11 mouse cellular contexts compared by ENCODE assay signal in genomic region chr5:139202127-139202526, GRCm38 (mm10). TPM values are rescaled to one million over a fixed set of nuclear protein-coding genes. Genes with fewer than 3 reads are reported as not detected.
DNase-seq lines count a peak whose midpoint lies in the region; ATAC-seq and TF ChIP-seq lines count a peak whose summit lies in the region.
"Had no signal": no experiment of that assay in that cellular context is flagged by ENCODE, and none has a peak within 500 bp of the region (broad histone marks: within the 10 kb centered on the region; RNA-seq: fewer than 3 reads in every experiment).

No protein-coding gene starts in this region.

- H3K79me2 ChIP-seq in heart, adult 2 months (replicated peaks; ENCODE audit: control insufficient read depth, insufficient read depth, low read length) = peaks cover 7% of the 10 kb centered on the region

- no peaks in the 10 kb centered on the region for H3K36me3 ChIP-seq in heart, embryonic 16.5 days (ENCODE audit: control insufficient read depth, insufficient read depth)
- no peaks in the 10 kb centered on the region for H3K36me3 ChIP-seq in heart, adult 2 months (ENCODE audit: control insufficient read depth, insufficient read depth, low read length)
- no peaks in the 10 kb centered on the region for H3K36me3 ChIP-seq in hindbrain, embryonic 15.5 days
- H3K36me3 ChIP-seq in midbrain, embryonic 14.5 days (ENCODE audit: control insufficient read depth, insufficient read depth, low read length) = 0 out of 2 replicates have a peak, but pooled peaks cover 3% of the 10 kb centered on the region

- no peak for TF ChIP-seq EP300 in heart, adult 2 months (IDR thresholded peaks at IDR 0.05; ENCODE audit: insufficient read depth, low read depth, low read length)

- H3K4me1 ChIP-seq in heart, embryonic 16.5 days (ENCODE audit: control insufficient read depth, insufficient read depth, low read length) = peaks cover 15% of the 10 kb centered on the region
- H3K4me1 ChIP-seq in heart, adult 2 months (ENCODE audit: control insufficient read depth, insufficient read depth, low read length) = peaks cover 11% of the 10 kb centered on the region
- peaks cover 38% of the 10 kb centered on the region for H3K4me1 ChIP-seq in hindbrain, embryonic 15.5 days (replicated peaks)
- H3K4me1 ChIP-seq in midbrain, embryonic 14.5 days (ENCODE audit: control insufficient read depth, insufficient read depth, low read length) = peaks cover 17% of the 10 kb centered on the region
- peaks cover 9% of the 10 kb centered on the region for H3K4me1 ChIP-seq in cerebellum, adult 2 months (ENCODE audit: control insufficient read depth, insufficient read depth, low read length)

- no peak overlapping the region for H3K4me3 ChIP-seq in heart, embryonic 16.5 days (ENCODE audit: low read length)
- H3K4me3 ChIP-seq in heart, adult 2 months = no peak overlapping the region
- peak overlapping the region; percentile 79 for H3K4me3 ChIP-seq in hindbrain, embryonic 15.5 days
- peak overlapping the region; percentile 97 for H3K4me3 ChIP-seq in midbrain, embryonic 14.5 days (replicated peaks; ENCODE audit: low read depth, low read length)
- H3K4me3 ChIP-seq in cerebellum, adult 2 months (replicated peaks; ENCODE audit: insufficient read depth, low read depth, low read length) = no peak overlapping the region

- 83% methylated on average over 11 of the region's 11 CpGs for WGBS in heart, embryonic 16.5 days
- 85% methylated on average over 11 of the region's 11 CpGs for WGBS in heart, adult 2 months
- 76% methylated on average over 11 of the region's 11 CpGs for WGBS in hindbrain, embryonic 15.5 days
- 81% methylated on average over 11 of the region's 11 CpGs for WGBS in midbrain, embryonic 14.5 days
- 72% methylated on average over 11 of the region's 11 CpGs for WGBS in cerebellum, adult 2 months

- no peak overlapping the region for H3K9ac ChIP-seq in heart, embryonic 16.5 days (ENCODE audit: low read length)
- no peak overlapping the region for H3K9ac ChIP-seq in heart, adult 2 months (ENCODE audit: low read depth, low read length)
- peak overlapping the region; percentile 73 for H3K9ac ChIP-seq in hindbrain, embryonic 15.5 days
- no peak overlapping the region; the same call in 1 of the 2 replicates for H3K9ac ChIP-seq in midbrain, embryonic 14.5 days (replicated peaks; ENCODE audit: low read length)

- H3K9me3 ChIP-seq in heart, embryonic 16.5 days (replicated peaks; ENCODE audit: control insufficient read depth, low read length) = no peaks in the 10 kb centered on the region
- no peaks in the 10 kb centered on the region for H3K9me3 ChIP-seq in hindbrain, embryonic 15.5 days
- H3K9me3 ChIP-seq in midbrain, embryonic 14.5 days (ENCODE audit: control insufficient read depth, low read length) = no peaks in the 10 kb centered on the region

- TF ChIP-seq POLR2A in heart, adult 2 months (IDR thresholded peaks at IDR 0.05; ENCODE audit: insufficient read depth, low read depth, low read length) = no peak
- no peak for TF ChIP-seq POLR2A in cerebellum, adult 2 months (IDR thresholded peaks at IDR 0.05; ENCODE audit: borderline replicate concordance, insufficient read depth, low read length)

- H3K27ac ChIP-seq in heart, embryonic 16.5 days (ENCODE audit: low read length) = no peak overlapping the region
- H3K27ac ChIP-seq in heart, adult 2 months = no peak overlapping the region
- H3K27ac ChIP-seq in hindbrain, embryonic 15.5 days (replicated peaks) = no peak overlapping the region
- no peak overlapping the region for H3K27ac ChIP-seq in midbrain, embryonic 14.5 days (replicated peaks; ENCODE audit: low read depth, low read length)
- H3K27ac ChIP-seq in cerebellum, adult 2 months (ENCODE audit: insufficient read depth, low read length) = no peak overlapping the region

- DNase-seq in heart, adult 2 months = no peak
- DNase-seq in brain, adult 2 months (ENCODE audit: low read depth, low spot score) = peak; percentile 51
- no peak for DNase-seq in midbrain, embryonic 14.5 days
- no peak for DNase-seq in cerebellum, adult 2 months
- DNase-seq in embryo, embryonic 9.5 days (ENCODE audit: extremely low spot score) = no peak
- no peak for DNase-seq in ovary, postnatal 10 days (ENCODE audit: low spot score)
- DNase-seq: heart, adult 18-20 months; thymus, adult 2 months had no signal

- H3K27me3 ChIP-seq in heart, embryonic 16.5 days (ENCODE audit: control insufficient read depth, insufficient read depth, low read length) = no peaks in the 10 kb centered on the region
- no peaks in the 10 kb centered on the region for H3K27me3 ChIP-seq in heart, adult 2 months (ENCODE audit: control insufficient read depth, insufficient read depth, low read length)
- H3K27me3 ChIP-seq in hindbrain, embryonic 15.5 days = no peaks in the 10 kb centered on the region
- H3K27me3 ChIP-seq in midbrain, embryonic 14.5 days (ENCODE audit: control insufficient read depth, insufficient read depth, low read length) = no peaks in the 10 kb centered on the region
- no peaks in the 10 kb centered on the region for H3K27me3 ChIP-seq in cerebellum, adult 2 months (ENCODE audit: control insufficient read depth, insufficient read depth, low read length)

- ATAC-seq in heart, embryonic 16.5 days (replicated peaks; ENCODE audit: extremely low read depth, insufficient read depth, low FRiP score) = no peak
- no peak for ATAC-seq in hindbrain, embryonic 15.5 days (ENCODE audit: low FRiP score, low read depth)
- ATAC-seq in midbrain, embryonic 14.5 days (ENCODE audit: low FRiP score, low TSS enrichment) = no peak

- intact Hi-C loops in heart, adult 2 months (cut with DNase I) = no loop called here

- no peak for TF ChIP-seq CTCF in heart, adult 2 months (IDR thresholded peaks at IDR 0.05)
- no peak for TF ChIP-seq CTCF in cerebellum, adult 2 months (IDR thresholded peaks at IDR 0.05; ENCODE audit: borderline replicate concordance, insufficient read depth, low read depth, low read length)

- H3K4me2 ChIP-seq in heart, embryonic 16.5 days (ENCODE audit: low read depth, low read length) = peak overlapping the region; percentile 82; the same call in 1 of the 2 replicates
- peak overlapping the region; percentile 69 for H3K4me2 ChIP-seq in hindbrain, embryonic 15.5 days
- H3K4me2 ChIP-seq in midbrain, embryonic 14.5 days (ENCODE audit: low read length) = peak overlapping the region; percentile 84

RNA-seq across cellular contexts. Expression of gene Sun1, which starts 1.7 kb away (rescaled TPM):
- polyA plus RNA-seq in heart, embryonic 16.5 days (2015; fragmentation: Nextera tagmentation; extraction: Ambion mirVana) = 35.7 and 41.5 TPM in 2 replicates
- 10 to 100 TPM; 45.9 to 50.3 TPM for total RNA-seq in heart, adult 2 months (2021)
- polyA plus RNA-seq in heart, adult 2 months (2012; rRNA removed) = 34.1 and 50.8 TPM in 2 replicates
- polyA plus RNA-seq in hindbrain, embryonic 15.5 days (2015; fragmentation: Nextera tagmentation; extraction: Ambion mirVana) = 40.8 and 45.3 TPM in 2 replicates
- 41.8 and 48.3 TPM in 2 replicates for polyA plus RNA-seq in midbrain, embryonic 14.5 days (2014; fragmentation: Nextera tagmentation; extraction: Ambion mirVana)
- polyA plus RNA-seq in cerebellum, adult 2 months (2012; rRNA removed) = 65.3 and 70.8 TPM in 2 replicates

RNA-seq across cellular contexts. Expression of gene Get4, which starts 50.0 kb away (rescaled TPM):
- polyA plus RNA-seq in heart, embryonic 16.5 days (2015; fragmentation: Nextera tagmentation; extraction: Ambion mirVana) = 141 and 145 TPM in 2 replicates
- 10 to 100 TPM; 38.2 to 45.4 TPM for total RNA-seq in heart, adult 2 months (2021)
- 57.3 and 59.6 TPM in 2 replicates for polyA plus RNA-seq in heart, adult 2 months (2012; rRNA removed)
- polyA plus RNA-seq in hindbrain, embryonic 15.5 days (2015; fragmentation: Nextera tagmentation; extraction: Ambion mirVana) = 123 and 126 TPM in 2 replicates
- 113 and 119 TPM in 2 replicates for polyA plus RNA-seq in midbrain, embryonic 14.5 days (2014; fragmentation: Nextera tagmentation; extraction: Ambion mirVana)
- polyA plus RNA-seq in cerebellum, adult 2 months (2012; rRNA removed) = 106 and 114 TPM in 2 replicates

RNA-seq across cellular contexts. Expression of gene Dnaaf5, which starts 52.1 kb away (rescaled TPM):
- 4.9 and 6.6 TPM in 2 replicates for polyA plus RNA-seq in heart, embryonic 16.5 days (2015; fragmentation: Nextera tagmentation; extraction: Ambion mirVana)
- total RNA-seq in heart, adult 2 months (2021) = 10 to 100 TPM; 16.1 to 16.7 TPM
- 12.1 and 12.2 TPM in 2 replicates for polyA plus RNA-seq in heart, adult 2 months (2012; rRNA removed)
- polyA plus RNA-seq in hindbrain, embryonic 15.5 days (2015; fragmentation: Nextera tagmentation; extraction: Ambion mirVana) = 3.8 and 6.1 TPM in 2 replicates
- 2.9 and 4.0 TPM in 2 replicates for polyA plus RNA-seq in midbrain, embryonic 14.5 days (2014; fragmentation: Nextera tagmentation; extraction: Ambion mirVana)
- 7.0 and 7.9 TPM in 2 replicates for polyA plus RNA-seq in cerebellum, adult 2 months (2012; rRNA removed)

RNA-seq across cellular contexts. Expression of gene Prkar1b, which starts 52.3 kb away (rescaled TPM):
- 8.4 and 9.5 TPM in 2 replicates for polyA plus RNA-seq in heart, embryonic 16.5 days (2015; fragmentation: Nextera tagmentation; extraction: Ambion mirVana)
- total RNA-seq in heart, adult 2 months (2021) = 1 to 10 TPM; 1.4 to 1.5 TPM
- 2.0 and 2.8 TPM in 2 replicates for polyA plus RNA-seq in heart, adult 2 months (2012; rRNA removed)
- polyA plus RNA-seq in hindbrain, embryonic 15.5 days (2015; fragmentation: Nextera tagmentation; extraction: Ambion mirVana) = 284 and 294 TPM in 2 replicates
- 169 and 190 TPM in 2 replicates for polyA plus RNA-seq in midbrain, embryonic 14.5 days (2014; fragmentation: Nextera tagmentation; extraction: Ambion mirVana)
- 507 and 509 TPM in 2 replicates for polyA plus RNA-seq in cerebellum, adult 2 months (2012; rRNA removed)
- total RNA-seq: megakaryocyte-erythroid progenitor cell, adult 5-6 weeks had no signal

Comparison
In these comparisons a context has a peak if more than half of its experiments do, and no peak if none do; other contexts are left out.
1. H3K4me3 ChIP-seq: peak in hindbrain, embryonic 15.5 days (single experiment) and midbrain, embryonic 14.5 days (single experiment); none in heart, embryonic 16.5 days (single experiment), heart, adult 2 months (single experiment) and cerebellum, adult 2 months (single experiment).
2. Peak in every context shown above with its lines, with median percentiles within 50 percentile points of each other: H3K4me2 ChIP-seq.